Mouse (Mus musculus): ENCODE results near the gene Prkd1. TPM values are rescaled to one million over a fixed set of nuclear protein-coding genes. Genes with fewer than 3 reads are reported as not detected.

Prkd1 gene
- polyA plus RNA-seq, 1 experiment from 2014 or later: 5.1 TPM

DNA sequence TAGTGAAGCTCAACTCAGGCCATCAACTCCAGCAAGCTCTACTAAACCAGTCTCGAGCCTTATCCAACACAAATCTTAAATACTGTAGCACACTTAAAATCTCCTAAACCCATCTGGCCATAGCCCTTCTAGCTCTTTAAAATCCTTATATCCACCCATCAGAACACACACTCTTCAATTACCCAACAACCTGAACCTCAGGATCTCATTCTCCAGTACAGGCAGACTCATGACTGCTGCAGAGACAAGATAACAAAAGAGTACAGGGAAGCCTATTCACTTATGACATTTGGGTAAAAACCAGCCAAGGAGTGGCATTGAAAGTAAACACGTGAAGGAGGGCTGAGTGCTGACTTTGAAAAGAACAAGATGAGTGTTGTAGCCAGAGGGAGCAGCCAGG lies 55.4 kb downstream of the Prkd1 start:
- DNase-seq (ENCODE audit: low spot score): no peak
- no peak overlapping the region for H3K9ac ChIP-seq (ENCODE audit: low read depth, low read length)
- no peak for ATAC-seq (ENCODE audit: low FRiP score)
- no peaks in the 10 kb centered on the region for H3K27me3 ChIP-seq (ENCODE audit: control insufficient read depth, insufficient read depth, low read length)
- no peak overlapping the region for H3K27ac ChIP-seq (ENCODE audit: low read depth, low read length)
- H3K4me2 ChIP-seq (replicated peaks; ENCODE audit: low read depth, low read length): no peak overlapping the region
- H3K4me3 ChIP-seq (ENCODE audit: low read depth, low read length): no peak overlapping the region
- WGBS: 75% methylated on average over 2 of the region's 2 CpGs
- H3K36me3 ChIP-seq (ENCODE audit: control insufficient read depth, insufficient read depth, low read length): no peaks in the 10 kb centered on the region
- H3K9me3 ChIP-seq (ENCODE audit: control insufficient read depth, low read length): no peaks in the 10 kb centered on the region
- no peaks in the 10 kb centered on the region for H3K4me1 ChIP-seq (replicated peaks; ENCODE audit: control insufficient read depth, insufficient read depth, low read length)

DNA sequence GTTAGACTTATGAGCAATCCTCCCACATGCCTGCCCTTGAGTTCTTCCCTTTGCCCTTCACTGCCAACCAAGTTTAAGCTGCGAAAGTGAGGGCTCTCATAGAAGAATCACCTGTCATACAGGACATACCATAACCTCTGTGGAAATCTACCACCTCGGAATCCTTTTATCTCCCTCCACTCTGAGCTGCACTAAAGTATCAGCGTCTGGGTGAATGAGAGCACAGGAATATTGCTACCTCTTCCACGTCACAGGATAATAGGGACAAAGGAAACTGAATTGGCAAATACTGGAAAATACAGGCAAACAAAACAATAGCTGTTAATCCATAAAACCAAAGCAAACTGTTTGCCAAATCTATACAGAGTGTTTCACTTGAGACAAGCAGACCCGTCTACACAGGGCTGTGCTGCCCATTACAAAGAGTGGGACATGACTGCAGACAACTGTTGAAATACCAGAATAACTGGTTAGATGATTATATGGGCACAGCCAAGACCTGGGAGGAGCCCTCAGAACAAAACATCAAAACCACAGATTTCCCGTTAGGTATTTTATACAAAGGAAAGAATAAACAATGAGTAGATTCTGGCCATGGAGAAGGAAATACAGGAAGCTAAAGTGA lies 60.6 kb downstream of the Prkd1 start:
- no peak overlapping the region for H3K4me2 ChIP-seq (replicated peaks; ENCODE audit: low read depth, low read length)
- no peak overlapping the region for H3K27ac ChIP-seq (ENCODE audit: low read depth, low read length)
- no peak for DNase-seq (ENCODE audit: low spot score)
- no peaks in the 10 kb centered on the region for H3K9me3 ChIP-seq (ENCODE audit: control insufficient read depth, low read length)
- no peaks in the 10 kb centered on the region for H3K4me1 ChIP-seq (replicated peaks; ENCODE audit: control insufficient read depth, insufficient read depth, low read length)
- ATAC-seq (ENCODE audit: low FRiP score): no peak
- no peak overlapping the region for H3K9ac ChIP-seq (ENCODE audit: low read depth, low read length)
- WGBS: 90% methylated on average over 6 of the region's 6 CpGs
- no peak overlapping the region for H3K4me3 ChIP-seq (ENCODE audit: low read depth, low read length)
- no peaks in the 10 kb centered on the region for H3K27me3 ChIP-seq (ENCODE audit: control insufficient read depth, insufficient read depth, low read length)
- H3K36me3 ChIP-seq (ENCODE audit: control insufficient read depth, insufficient read depth, low read length): no peaks in the 10 kb centered on the region

DNA sequence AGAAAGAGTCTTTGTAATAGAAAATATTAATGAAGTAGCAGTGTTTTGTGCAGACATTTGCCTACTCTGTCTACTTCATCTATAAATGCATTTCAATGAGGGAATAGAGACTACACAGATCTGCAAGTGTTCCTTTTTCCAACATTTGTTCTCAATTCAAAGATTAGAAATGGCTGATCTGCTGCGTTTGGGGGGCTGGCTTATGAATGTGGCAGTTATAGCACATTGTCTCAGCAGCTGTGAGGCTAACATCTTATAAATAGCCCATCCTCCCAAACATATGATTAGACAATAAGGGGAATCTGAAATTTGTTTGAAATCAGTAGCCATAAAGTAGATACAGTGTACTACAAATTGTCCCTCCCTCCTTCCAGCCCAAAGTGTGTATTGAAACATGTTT lies 83.7 kb downstream of the Prkd1 start:
- DNase-seq (ENCODE audit: low spot score): no peak
- Histone ChIP-seq H3K36me3 (ENCODE audit: control insufficient read depth, insufficient read depth, low read length) (no peaks in the 10 kb centered on the region), H3K27me3 (ENCODE audit: control insufficient read depth, insufficient read depth, low read length) (no peaks in the 10 kb centered on the region), H3K4me2 (replicated peaks; ENCODE audit: low read depth, low read length) (no peak overlapping the region), H3K9me3 (ENCODE audit: control insufficient read depth, low read length) (no peaks in the 10 kb centered on the region), H3K4me1 (replicated peaks; ENCODE audit: control insufficient read depth, insufficient read depth, low read length) (no peaks in the 10 kb centered on the region), H3K4me3 (ENCODE audit: low read depth, low read length) (no peak overlapping the region), H3K27ac (ENCODE audit: low read depth, low read length) (no peak overlapping the region), H3K9ac (ENCODE audit: low read depth, low read length) (no peak overlapping the region)
- no peak for ATAC-seq (ENCODE audit: low FRiP score)
- 83% methylated on average over 1 of the region's 1 CpGs for WGBS

DNA sequence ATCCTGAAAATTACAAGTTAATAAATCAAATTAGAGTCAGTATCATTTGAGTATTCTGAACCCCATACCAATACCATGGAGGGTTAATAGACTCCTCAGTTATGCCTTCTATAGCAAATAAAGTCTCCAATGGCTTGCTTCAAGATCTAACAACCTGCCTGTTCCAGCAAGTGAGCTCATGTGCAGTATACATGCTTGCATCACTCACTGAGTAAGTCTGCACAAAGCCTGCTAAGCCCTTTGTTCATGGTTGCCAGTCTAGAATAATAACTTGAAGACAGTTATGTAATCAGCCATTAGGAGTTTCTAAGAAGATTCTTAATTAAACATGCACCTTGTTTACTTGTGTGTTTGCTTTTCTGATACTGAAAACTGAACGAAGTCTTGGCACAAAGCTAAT lies 88.4 kb downstream of the Prkd1 start:
- Histone ChIP-seq H3K4me3 (ENCODE audit: low read depth, low read length) (no peak overlapping the region), H3K36me3 (ENCODE audit: control insufficient read depth, insufficient read depth, low read length) (no peaks in the 10 kb centered on the region), H3K27ac (ENCODE audit: low read depth, low read length) (no peak overlapping the region), H3K9me3 (ENCODE audit: control insufficient read depth, low read length) (no peaks in the 10 kb centered on the region), H3K9ac (ENCODE audit: low read depth, low read length) (no peak overlapping the region), H3K4me1 (replicated peaks; ENCODE audit: control insufficient read depth, insufficient read depth, low read length) (no peaks in the 10 kb centered on the region), H3K4me2 (replicated peaks; ENCODE audit: low read depth, low read length) (no peak overlapping the region), H3K27me3 (ENCODE audit: control insufficient read depth, insufficient read depth, low read length) (no peaks in the 10 kb centered on the region)
- DNase-seq (ENCODE audit: low spot score) (no peak), ATAC-seq (ENCODE audit: low FRiP score) (no peak)
- 88% methylated on average over 1 of the region's 1 CpGs for WGBS

DNA sequence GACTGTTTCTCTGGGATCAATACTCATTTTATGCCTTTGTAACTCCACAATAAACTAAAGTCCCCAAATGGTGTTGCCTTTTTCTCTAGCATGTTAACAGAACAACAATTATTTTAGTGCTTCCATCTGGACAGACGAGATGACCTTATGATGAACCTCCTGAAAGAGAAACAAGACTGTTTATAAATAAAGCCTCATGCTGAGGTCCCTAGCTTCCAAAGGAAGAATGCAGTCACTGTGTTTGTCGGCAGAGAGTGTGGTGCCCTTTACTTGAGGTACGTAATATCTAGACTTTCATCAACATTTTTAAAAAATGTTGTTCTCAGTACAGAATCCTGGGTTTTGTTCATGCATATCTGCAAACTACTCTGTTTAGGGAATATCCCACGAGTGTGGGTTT lies 90.7 kb downstream of the Prkd1 start:
- WGBS: 46% methylated on average over 4 of the region's 4 CpGs
- Histone ChIP-seq H3K9ac (ENCODE audit: low read depth, low read length) (no peak overlapping the region), H3K4me2 (replicated peaks; ENCODE audit: low read depth, low read length) (no peak overlapping the region), H3K9me3 (ENCODE audit: control insufficient read depth, low read length) (no peaks in the 10 kb centered on the region), H3K36me3 (ENCODE audit: control insufficient read depth, insufficient read depth, low read length) (no peaks in the 10 kb centered on the region), H3K27me3 (ENCODE audit: control insufficient read depth, insufficient read depth, low read length) (no peaks in the 10 kb centered on the region), H3K4me1 (replicated peaks; ENCODE audit: control insufficient read depth, insufficient read depth, low read length) (no peaks in the 10 kb centered on the region), H3K27ac (ENCODE audit: low read depth, low read length) (no peak overlapping the region), H3K4me3 (ENCODE audit: low read depth, low read length) (no peak overlapping the region)
- ATAC-seq (ENCODE audit: low FRiP score): no peak
- no peak for DNase-seq (ENCODE audit: low spot score)

DNA sequence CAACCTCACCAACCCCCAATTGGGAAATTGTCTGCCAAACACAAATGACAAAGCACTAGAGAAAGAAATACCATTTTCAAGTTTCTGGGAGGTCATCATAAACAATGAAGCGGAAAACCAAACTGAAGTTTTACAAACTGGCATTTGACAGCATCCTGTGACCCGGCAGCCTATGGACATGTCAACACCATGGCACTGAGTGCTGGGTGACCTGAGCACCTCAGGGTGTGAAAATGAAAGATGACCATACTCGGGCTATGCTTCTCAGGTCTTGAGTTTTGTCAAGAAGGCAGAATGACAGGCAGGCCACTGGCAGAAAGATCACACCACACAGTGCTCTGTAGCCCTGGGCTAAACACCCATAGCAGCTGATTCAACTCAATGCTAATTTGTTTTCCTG lies 94.7 kb downstream of the Prkd1 start:
- H3K27ac ChIP-seq (ENCODE audit: low read depth, low read length): no peak overlapping the region
- no peaks in the 10 kb centered on the region for H3K36me3 ChIP-seq (ENCODE audit: control insufficient read depth, insufficient read depth, low read length)
- H3K4me1 ChIP-seq (replicated peaks; ENCODE audit: control insufficient read depth, insufficient read depth, low read length): no peaks in the 10 kb centered on the region
- no peaks in the 10 kb centered on the region for H3K27me3 ChIP-seq (ENCODE audit: control insufficient read depth, insufficient read depth, low read length)
- no peak overlapping the region for H3K4me3 ChIP-seq (ENCODE audit: low read depth, low read length)
- H3K9me3 ChIP-seq (ENCODE audit: control insufficient read depth, low read length): no peaks in the 10 kb centered on the region
- no peak for ATAC-seq (ENCODE audit: low FRiP score)
- DNase-seq (ENCODE audit: low spot score): no peak
- no peak overlapping the region for H3K4me2 ChIP-seq (replicated peaks; ENCODE audit: low read depth, low read length)
- WGBS: 67% methylated on average over 3 of the region's 3 CpGs
- no peak overlapping the region for H3K9ac ChIP-seq (ENCODE audit: low read depth, low read length)

DNA sequence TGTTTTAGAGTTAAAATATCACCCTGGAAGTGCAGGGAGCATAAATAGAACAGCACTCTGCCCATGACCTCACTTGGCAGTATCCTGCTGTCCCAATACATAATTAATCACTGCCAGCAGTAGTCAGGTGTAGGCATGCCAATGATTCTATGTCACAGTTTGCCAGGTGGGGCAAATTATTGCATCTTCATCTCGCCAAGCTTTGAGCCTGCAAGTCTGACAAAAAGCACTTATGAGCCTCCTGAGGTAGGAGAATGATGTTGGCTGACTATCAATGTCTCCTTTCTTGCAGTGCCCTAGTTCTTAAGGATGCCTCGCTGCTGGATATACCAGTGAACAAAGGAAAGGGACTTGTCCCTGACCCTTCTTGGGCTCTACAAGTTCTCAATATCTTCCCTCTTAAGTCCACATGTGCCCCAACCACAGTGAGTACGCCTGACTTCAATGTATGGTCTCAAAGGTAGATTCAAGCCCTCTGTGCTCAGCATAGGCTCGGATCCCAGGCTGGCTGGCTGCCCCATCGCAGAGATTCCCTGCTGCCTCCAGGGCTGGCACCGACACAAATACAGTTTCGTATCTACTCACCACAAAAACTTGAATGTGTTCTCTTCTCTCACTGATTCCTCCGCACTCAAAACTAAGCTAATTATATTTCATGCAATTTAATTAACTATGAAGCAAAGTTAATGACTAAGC lies 98.9 kb downstream of the Prkd1 start:
- WGBS: 85% methylated on average over 8 of the region's 8 CpGs
- no peak overlapping the region for H3K27ac ChIP-seq (ENCODE audit: low read depth, low read length)
- no peak overlapping the region for H3K9ac ChIP-seq (ENCODE audit: low read depth, low read length)
- H3K9me3 ChIP-seq (ENCODE audit: control insufficient read depth, low read length): no peaks in the 10 kb centered on the region
- H3K4me2 ChIP-seq (replicated peaks; ENCODE audit: low read depth, low read length): no peak overlapping the region
- no peak for DNase-seq (ENCODE audit: low spot score)
- no peaks in the 10 kb centered on the region for H3K4me1 ChIP-seq (replicated peaks; ENCODE audit: control insufficient read depth, insufficient read depth, low read length)
- H3K36me3 ChIP-seq (ENCODE audit: control insufficient read depth, insufficient read depth, low read length): no peaks in the 10 kb centered on the region
- ATAC-seq (ENCODE audit: low FRiP score): no peak
- no peak overlapping the region for H3K4me3 ChIP-seq (ENCODE audit: low read depth, low read length)
- no peaks in the 10 kb centered on the region for H3K27me3 ChIP-seq (ENCODE audit: control insufficient read depth, insufficient read depth, low read length)

DNA sequence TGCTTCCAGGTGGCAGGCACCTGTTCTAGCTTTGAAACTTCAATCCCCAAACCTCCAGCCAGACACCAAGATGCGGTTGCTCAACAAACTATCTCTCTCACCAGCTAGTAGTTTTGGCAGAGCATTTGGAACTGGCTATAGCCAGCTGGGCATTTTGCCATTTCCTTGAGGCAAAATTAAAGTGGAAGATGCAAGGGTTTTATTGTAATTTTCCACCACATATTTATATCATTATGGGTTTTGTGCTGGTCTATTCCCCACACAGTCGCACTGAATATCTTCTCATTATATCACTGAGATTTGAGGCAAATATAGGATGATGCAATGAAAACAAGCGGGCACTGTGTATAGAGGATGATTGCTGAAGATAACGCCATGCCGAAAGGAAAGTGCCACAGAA lies 102.5 kb downstream of the Prkd1 start:
- DNase-seq (ENCODE audit: low spot score) (no peak), ATAC-seq (ENCODE audit: low FRiP score) (no peak)
- no peak overlapping the region for H3K9ac ChIP-seq (ENCODE audit: low read depth, low read length)
- H3K4me1 ChIP-seq (replicated peaks; ENCODE audit: control insufficient read depth, insufficient read depth, low read length): no peaks in the 10 kb centered on the region
- no peaks in the 10 kb centered on the region for H3K9me3 ChIP-seq (ENCODE audit: control insufficient read depth, low read length)
- no peak overlapping the region for H3K4me3 ChIP-seq (ENCODE audit: low read depth, low read length)
- H3K27ac ChIP-seq (ENCODE audit: low read depth, low read length): no peak overlapping the region
- no peaks in the 10 kb centered on the region for H3K27me3 ChIP-seq (ENCODE audit: control insufficient read depth, insufficient read depth, low read length)
- no peaks in the 10 kb centered on the region for H3K36me3 ChIP-seq (ENCODE audit: control insufficient read depth, insufficient read depth, low read length)
- 90% methylated on average over 5 of the region's 5 CpGs for WGBS
- H3K4me2 ChIP-seq (replicated peaks; ENCODE audit: low read depth, low read length): no peak overlapping the region

DNA sequence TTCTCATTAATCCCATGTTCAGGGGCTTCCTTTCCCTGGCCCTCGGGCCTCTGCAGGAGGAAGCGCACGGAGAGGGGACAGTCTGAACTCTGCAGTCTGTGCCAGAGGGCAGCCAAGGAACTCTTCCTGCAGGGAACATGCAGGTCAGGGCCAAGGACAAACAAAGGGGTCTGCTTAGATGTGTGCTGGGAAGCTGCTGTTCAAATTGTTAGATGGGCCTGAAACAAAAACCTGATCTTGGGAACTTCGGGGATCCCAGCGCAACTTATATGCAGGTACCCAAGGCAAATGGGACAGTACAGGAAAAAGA lies 103.3 kb downstream of the Prkd1 start:
- Histone ChIP-seq H3K4me2 (replicated peaks; ENCODE audit: low read depth, low read length) (no peak overlapping the region), H3K4me1 (replicated peaks; ENCODE audit: control insufficient read depth, insufficient read depth, low read length) (no peaks in the 10 kb centered on the region), H3K27me3 (ENCODE audit: control insufficient read depth, insufficient read depth, low read length) (no peaks in the 10 kb centered on the region), H3K27ac (ENCODE audit: low read depth, low read length) (no peak overlapping the region), H3K36me3 (ENCODE audit: control insufficient read depth, insufficient read depth, low read length) (no peaks in the 10 kb centered on the region), H3K4me3 (ENCODE audit: low read depth, low read length) (no peak overlapping the region), H3K9ac (ENCODE audit: low read depth, low read length) (no peak overlapping the region), H3K9me3 (ENCODE audit: control insufficient read depth, low read length) (no peaks in the 10 kb centered on the region)
- peak; percentile 8 for DNase-seq (ENCODE audit: low spot score)
- peak; percentile 45; the same call in 1 of the 2 replicates for ATAC-seq (ENCODE audit: low FRiP score)
- 51% methylated on average over 5 of the region's 5 CpGs for WGBS
